Mouse (Mus musculus) neural tube, embryonic 11.5 days (tissue): ENCODE results near the gene Csmd2. TPM values are rescaled to one million over a fixed set of nuclear protein-coding genes. Genes with fewer than 3 reads are reported as not detected.

Experiments
- ATAC-seq: fragments of 200-750 bp; cut with Nextera tagmentation; 2 replicates; pipeline ENCODE4 v1.8.0; 2017; ENCODE audit warnings: moderate number of reproducible peaks, mild to moderate bottlenecking, moderate TSS enrichment, moderate library complexity; ENCODE audit not compliant: insufficient read depth, low FRiP score, low TSS enrichment
- DNase-seq: peaks from one replicate; pipeline ENCODE4 v3.0.0-alpha.2; 2015; ENCODE audit warnings: low spot score
- H3K27ac ChIP-seq: fragments of 300-500 bp; sonication (generic); 2 replicates; pipeline ENCODE4 v1.5.1; 2014; ENCODE audit warnings: low read depth, mild to moderate bottlenecking, low read length
- H3K27me3 ChIP-seq: fragments of 300-500 bp; sonication (generic); 2 replicates; pipeline ENCODE4 v1.6.1; 2014; ENCODE audit warnings: mild to moderate bottlenecking, low read length, mixed read lengths; ENCODE audit not compliant: control insufficient read depth, insufficient read depth
- H3K36me3 ChIP-seq: fragments of 300-500 bp; sonication (generic); 2 replicates; pipeline ENCODE4 v1.6.1; 2014; ENCODE audit warnings: mild to moderate bottlenecking, low read length, moderate library complexity, mixed read lengths; ENCODE audit not compliant: control insufficient read depth, insufficient read depth
- H3K4me1 ChIP-seq: fragments of 300-500 bp; sonication (generic); 2 replicates; pipeline ENCODE4 v1.6.1; 2014; ENCODE audit warnings: low read length, mixed read lengths; ENCODE audit not compliant: control insufficient read depth, insufficient read depth
- H3K4me2 ChIP-seq: fragments of 300-500 bp; sonication (generic); 2 replicates; pipeline ENCODE4 v1.6.1; 2014; ENCODE audit warnings: low read depth, mild to moderate bottlenecking, moderate library complexity
- H3K4me3 ChIP-seq: fragments of 300-500 bp; sonication (generic); 2 replicates; pipeline ENCODE4 v1.5.1; 2014; ENCODE audit warnings: low read depth, low read length
- H3K9ac ChIP-seq: fragments of 300-500 bp; sonication (generic); 2 replicates; pipeline ENCODE4 v1.6.1; 2014; ENCODE audit warnings: mild to moderate bottlenecking, low read length
- H3K9me3 ChIP-seq: fragments of 300-500 bp; sonication (generic); 2 replicates; pipeline ENCODE4 v1.6.1; 2016; ENCODE audit warnings: low read length; ENCODE audit not compliant: control insufficient read depth
- WGBS: fragments of 180-500 bp; shearing (Covaris S2); extraction: QIAGEN DNeasy Blood & Tissue Kit; methylation state at CpG from one replicate; pipeline ENCODE4 v1.1.7; 2014; 5-methylcytosine and 5-hydroxymethylcytosine counted together
- polyA plus RNA-seq: library from polyadenylated mRNA; unstranded; fragments of >200 nt; fragmentation: Nextera tagmentation; extraction: Ambion mirVana; gene quantifications from 2 replicates; pipeline ENCODE4 v1.2.1, GENCODE M21; 2014

Gene Csmd2
- polyA plus RNA-seq, 1 experiment from 2014 or later: 1.4 TPM

GRCm38 (mm10) chr4:128123281-128123680 lies 135.6 kb downstream of the Csmd2 start:
- no peaks in the 10 kb centered on the region for H3K9me3 ChIP-seq
- no peaks in the 10 kb centered on the region for H3K36me3 ChIP-seq
- no peaks in the 10 kb centered on the region for H3K27me3 ChIP-seq
- no peak for DNase-seq
- no peaks in the 10 kb centered on the region for H3K4me1 ChIP-seq
- no peak overlapping the region for H3K4me3 ChIP-seq
- no peak overlapping the region for H3K9ac ChIP-seq
- no peak overlapping the region for H3K27ac ChIP-seq
- ATAC-seq: no peak
- H3K4me2 ChIP-seq: no peak overlapping the region
- WGBS: 70% methylated on average over 8 of the region's 8 CpGs

GRCm38 (mm10) chr4:128124738-128125137 lies 137.1 kb downstream of the Csmd2 start:
- 75% methylated on average over 4 of the region's 4 CpGs for WGBS
- no peak overlapping the region for H3K4me2 ChIP-seq
- H3K27me3 ChIP-seq: no peaks in the 10 kb centered on the region
- no peaks in the 10 kb centered on the region for H3K4me1 ChIP-seq
- DNase-seq (no peak), ATAC-seq (no peak)
- H3K4me3 ChIP-seq: no peak overlapping the region
- no peaks in the 10 kb centered on the region for H3K36me3 ChIP-seq
- no peak overlapping the region for H3K9ac ChIP-seq
- H3K27ac ChIP-seq: no peak overlapping the region
- H3K9me3 ChIP-seq: no peaks in the 10 kb centered on the region

GRCm38 (mm10) chr4:128128546-128128945 lies 140.9 kb downstream of the Csmd2 start:
- Histone ChIP-seq H3K27ac (no peak overlapping the region), H3K27me3 (no peaks in the 10 kb centered on the region), H3K4me1 (no peaks in the 10 kb centered on the region), H3K36me3 (no peaks in the 10 kb centered on the region), H3K4me3 (no peak overlapping the region), H3K9me3 (no peaks in the 10 kb centered on the region), H3K4me2 (no peak overlapping the region), H3K9ac (no peak overlapping the region)
- ATAC-seq (no peak), DNase-seq (no peak)
- 88% methylated on average over 6 of the region's 6 CpGs for WGBS

DNA sequence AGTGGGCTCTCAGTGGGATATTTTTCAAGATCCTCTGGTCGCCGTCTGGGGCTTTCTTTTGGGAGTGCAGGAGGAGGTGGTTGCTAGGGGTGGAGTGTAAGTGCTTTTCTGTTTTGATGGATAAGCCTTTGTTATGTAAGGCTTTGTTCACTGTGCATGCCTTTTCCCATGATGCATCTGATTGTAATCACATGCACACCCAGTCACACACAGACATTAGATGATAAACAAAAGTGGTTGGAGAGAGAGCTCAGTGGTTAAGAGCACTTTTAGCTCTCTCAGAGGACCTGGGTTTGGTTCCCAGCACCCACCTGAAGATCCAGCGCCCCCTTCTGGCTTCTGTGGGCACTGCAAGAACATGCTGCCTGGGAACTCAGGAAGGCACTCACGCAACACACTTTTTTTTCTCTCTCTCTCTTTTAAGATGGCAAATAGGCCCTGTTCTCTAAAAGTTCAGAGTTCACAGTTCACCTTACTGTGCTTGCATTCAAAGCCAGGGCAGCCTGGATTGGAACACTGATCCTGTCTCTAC lies 143.0 kb downstream of the Csmd2 start:
- 69% methylated on average over 4 of the region's 4 CpGs for WGBS
- ATAC-seq (no peak), DNase-seq (no peak)
- no peak overlapping the region for H3K9ac ChIP-seq
- no peak overlapping the region for H3K4me2 ChIP-seq
- no peak overlapping the region for H3K27ac ChIP-seq
- no peaks in the 10 kb centered on the region for H3K9me3 ChIP-seq
- H3K4me3 ChIP-seq: no peak overlapping the region
- no peaks in the 10 kb centered on the region for H3K4me1 ChIP-seq
- no peaks in the 10 kb centered on the region for H3K27me3 ChIP-seq
- H3K36me3 ChIP-seq: no peaks in the 10 kb centered on the region

- Histone ChIP-seq H3K27me3 (no peaks in the 10 kb centered on the region), H3K4me2 (no peak overlapping the region), H3K4me3 (no peak overlapping the region), H3K9me3 (no peaks in the 10 kb centered on the region), H3K27ac (no peak overlapping the region), H3K9ac (no peak overlapping the region), H3K36me3 (no peaks in the 10 kb centered on the region), H3K4me1 (no peaks in the 10 kb centered on the region)
- no peak for ATAC-seq
- 91% methylated on average over 4 of the region's 4 CpGs for whole genome bisulfite sequencing
- DNase-seq: no peak
Measured at GRCm38 (mm10) chr4:128131666-128132065, 144.0 kb downstream of the Csmd2 start.

DNA sequence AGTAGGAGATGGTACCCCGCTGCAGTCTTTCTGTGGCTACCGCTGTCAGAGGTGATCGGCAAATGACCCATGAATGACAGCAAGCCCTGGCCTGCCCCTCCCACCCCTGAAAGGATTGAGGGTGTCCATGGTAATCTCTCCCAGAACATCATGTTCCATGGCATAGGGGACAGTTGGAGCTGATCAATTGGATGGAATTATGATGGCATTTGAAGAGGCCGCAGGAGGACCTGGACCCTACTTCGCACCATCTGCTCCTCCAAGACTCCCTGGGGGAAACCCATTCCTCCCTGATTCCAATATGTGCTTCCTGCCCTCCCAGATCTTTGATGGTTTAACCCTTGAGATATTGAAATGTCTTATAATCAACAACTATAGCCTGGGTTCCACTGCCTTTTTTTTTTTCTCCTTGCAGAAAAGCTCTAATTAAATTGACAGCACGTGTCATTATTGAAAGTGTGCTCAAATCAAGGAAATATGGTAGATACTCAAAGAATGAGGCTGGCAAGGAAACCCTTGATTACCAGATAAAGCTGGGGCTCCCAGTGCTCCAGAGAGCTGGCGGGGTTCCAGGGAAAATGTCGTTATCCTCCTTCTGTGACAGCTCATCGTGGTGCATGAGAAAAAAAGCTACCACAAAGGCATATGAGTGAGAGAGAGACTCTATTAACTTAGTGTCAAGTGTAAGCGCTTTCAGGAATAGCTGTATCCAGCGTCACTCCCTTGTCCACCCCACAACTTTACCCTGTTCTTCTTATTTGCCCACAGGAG lies 145.4 kb downstream of the Csmd2 start:
- 78% methylated on average over 11 of the region's 11 CpGs for WGBS
- Histone ChIP-seq H3K27ac (no peak overlapping the region), H3K27me3 (no peaks in the 10 kb centered on the region), H3K4me2 (no peak overlapping the region), H3K4me3 (no peak overlapping the region), H3K9me3 (no peaks in the 10 kb centered on the region), H3K4me1 (no peaks in the 10 kb centered on the region), H3K9ac (no peak overlapping the region), H3K36me3 (no peaks in the 10 kb centered on the region)
- DNase-seq (no peak), ATAC-seq (no peak)

GRCm38 (mm10) chr4:128134348-128134994 lies 146.8 kb downstream of the Csmd2 start:
- Histone ChIP-seq H3K4me3 (no peak overlapping the region), H3K4me2 (no peak overlapping the region), H3K36me3 (no peaks in the 10 kb centered on the region), H3K27me3 (no peaks in the 10 kb centered on the region), H3K27ac (no peak overlapping the region), H3K9me3 (no peaks in the 10 kb centered on the region), H3K4me1 (no peaks in the 10 kb centered on the region), H3K9ac (no peak overlapping the region)
- WGBS: 76% methylated on average over 11 of the region's 11 CpGs
- ATAC-seq (no peak), DNase-seq (peak; percentile 17)

DNA sequence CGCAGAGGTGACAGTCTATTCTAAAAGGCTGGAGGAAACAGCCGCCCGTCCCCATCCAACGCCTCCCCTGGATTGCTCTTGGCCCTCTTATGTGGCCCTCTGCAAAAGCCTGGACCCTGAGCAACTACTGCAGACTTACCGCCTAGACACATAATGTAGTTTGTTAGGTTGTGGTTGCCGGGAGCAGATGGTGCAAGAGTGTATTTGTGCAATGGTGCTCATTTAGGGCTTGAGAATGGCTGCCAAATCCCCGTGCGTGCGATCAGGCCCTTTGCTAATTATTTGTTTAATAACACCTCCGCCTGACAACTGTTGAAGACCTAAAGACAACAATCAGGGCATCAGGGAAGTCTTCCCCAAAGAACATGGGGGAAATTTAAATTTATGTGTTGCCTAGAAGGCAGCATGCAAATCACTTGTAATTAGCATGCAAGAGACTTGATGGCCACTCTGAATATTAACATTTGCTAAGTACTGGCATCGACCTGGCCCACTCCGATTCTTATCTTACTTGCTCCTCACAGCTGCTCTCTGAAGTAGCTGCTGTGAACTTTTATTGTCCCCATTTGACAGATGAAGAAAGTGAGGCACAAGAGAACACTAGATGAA lies 147.5 kb downstream of the Csmd2 start:
- Histone ChIP-seq H3K4me3 (no peak overlapping the region), H3K4me1 (no peaks in the 10 kb centered on the region), H3K27me3 (no peaks in the 10 kb centered on the region), H3K4me2 (no peak overlapping the region), H3K9me3 (no peaks in the 10 kb centered on the region), H3K27ac (no peak overlapping the region), H3K9ac (no peak overlapping the region), H3K36me3 (no peaks in the 10 kb centered on the region)
- ATAC-seq: no peak
- WGBS: 64% methylated on average over 12 of the region's 12 CpGs
- no peak for DNase-seq
